Mouse (Mus musculus): Measurements from ENCODE around the gene Acot7. TPM values are rescaled to one million over a fixed set of nuclear protein-coding genes. Genes with fewer than 3 reads are reported as not detected.
A peak's percentile ranks its signal among the peaks of the same experiment; 100 is the strongest.

Acot7 gene
- polyA plus RNA-seq, 2 experiments, result 47.3 to 50.3 TPM

GRCm38 (mm10) chr4:152192569-152192968, 14.6 kb downstream of the Acot7 start:
- WGBS, result 55% methylated on average over 4 of the region's 4 CpGs
- ATAC-seq (ENCODE audit: low FRiP score, low read depth) (no peak), DNase-seq (ENCODE audit: low spot score) (no peak)
- no peak for TF ChIP-seq POLR2A (IDR thresholded peaks at IDR 0.05; ENCODE audit: borderline replicate concordance, extremely low read depth, insufficient read depth, insufficient read length)
- Histone ChIP-seq H3K9ac (ENCODE audit: low read depth, low read length, severe bottlenecking) (no peak overlapping the region), H3K36me3 (ENCODE audit: control insufficient read depth, insufficient read depth, low read length) (no peaks in the 10 kb centered on the region), H3K4me2 (replicated peaks; ENCODE audit: low read depth, low read length, severe bottlenecking) (no peak overlapping the region), H3K27me3 (ENCODE audit: control insufficient read depth, insufficient read depth, low read length) (no peaks in the 10 kb centered on the region), H3K27ac (replicated peaks; ENCODE audit: low read depth, low read length) (peak overlapping the region; percentile 28; the same call in 1 of the 2 replicates), H3K4me3 (replicated peaks; ENCODE audit: low read length) (no peak overlapping the region), H3K9me3 (ENCODE audit: control insufficient read depth, low read length) (no peaks in the 10 kb centered on the region), H3K4me1 (ENCODE audit: control insufficient read depth, insufficient read depth, low read length) (peaks cover 8% of the 10 kb centered on the region; the same call in 1 of the 2 replicates)

- WGBS, result 87% methylated on average over 3 of the region's 3 CpGs
- Histone ChIP-seq H3K4me3 (replicated peaks; ENCODE audit: low read length) (no peak overlapping the region), H3K36me3 (ENCODE audit: control insufficient read depth, insufficient read depth, low read length) (no peaks in the 10 kb centered on the region), H3K9ac (ENCODE audit: low read depth, low read length, severe bottlenecking) (no peak overlapping the region), H3K4me2 (replicated peaks; ENCODE audit: low read depth, low read length, severe bottlenecking) (no peak overlapping the region), H3K27ac (replicated peaks; ENCODE audit: low read depth, low read length) (no peak overlapping the region), H3K9me3 (ENCODE audit: control insufficient read depth, low read length) (no peaks in the 10 kb centered on the region), H3K4me1 (ENCODE audit: control insufficient read depth, insufficient read depth, low read length) (peaks cover 8% of the 10 kb centered on the region; the same call in 1 of the 2 replicates), H3K27me3 (ENCODE audit: control insufficient read depth, insufficient read depth, low read length) (no peaks in the 10 kb centered on the region)
- DNase-seq (ENCODE audit: low spot score), result no peak
- no peak for TF ChIP-seq POLR2A (IDR thresholded peaks at IDR 0.05; ENCODE audit: borderline replicate concordance, extremely low read depth, insufficient read depth, insufficient read length)
- ATAC-seq (ENCODE audit: low FRiP score, low read depth), result no peak
These were observed 16.7 kb downstream of the Acot7 start for GRCm38 (mm10) chr4:152194476-152195175.

- H3K4me1 ChIP-seq (ENCODE audit: control insufficient read depth, insufficient read depth, low read length), result peaks cover 10% of the 10 kb centered on the region; the same call in 1 of the 2 replicates
- no peak overlapping the region for H3K27ac ChIP-seq (replicated peaks; ENCODE audit: low read depth, low read length)
- 93% methylated on average over 8 of the region's 9 CpGs for WGBS
- no peaks in the 10 kb centered on the region for H3K9me3 ChIP-seq (ENCODE audit: control insufficient read depth, low read length)
- ATAC-seq (ENCODE audit: low FRiP score, low read depth) (no peak), DNase-seq (ENCODE audit: low spot score) (no peak)
- no peak for TF ChIP-seq POLR2A (IDR thresholded peaks at IDR 0.05; ENCODE audit: borderline replicate concordance, extremely low read depth, insufficient read depth, insufficient read length)
- no peak overlapping the region for H3K9ac ChIP-seq (ENCODE audit: low read depth, low read length, severe bottlenecking)
- no peak overlapping the region for H3K4me3 ChIP-seq (replicated peaks; ENCODE audit: low read length)
- H3K27me3 ChIP-seq (ENCODE audit: control insufficient read depth, insufficient read depth, low read length), result no peaks in the 10 kb centered on the region
- no peaks in the 10 kb centered on the region for H3K36me3 ChIP-seq (ENCODE audit: control insufficient read depth, insufficient read depth, low read length)
- H3K4me2 ChIP-seq (replicated peaks; ENCODE audit: low read depth, low read length, severe bottlenecking), result no peak overlapping the region
These were observed 18.3 kb downstream of the Acot7 start for GRCm38 (mm10) chr4:152196276-152196675.

GRCm38 (mm10) chr4:152197545-152197944, 19.6 kb downstream of the Acot7 start:
- DNase-seq (ENCODE audit: low spot score) (no peak), ATAC-seq (ENCODE audit: low FRiP score, low read depth) (no peak)
- TF ChIP-seq POLR2A (IDR thresholded peaks at IDR 0.05; ENCODE audit: borderline replicate concordance, extremely low read depth, insufficient read depth, insufficient read length), result no peak
- no peak overlapping the region for H3K4me3 ChIP-seq (replicated peaks; ENCODE audit: low read length)
- no peaks in the 10 kb centered on the region for H3K9me3 ChIP-seq (ENCODE audit: control insufficient read depth, low read length)
- no peak overlapping the region for H3K4me2 ChIP-seq (replicated peaks; ENCODE audit: low read depth, low read length, severe bottlenecking)
- peaks cover 14% of the 10 kb centered on the region; the same call in 1 of the 2 replicates for H3K4me1 ChIP-seq (ENCODE audit: control insufficient read depth, insufficient read depth, low read length)
- no peaks in the 10 kb centered on the region for H3K27me3 ChIP-seq (ENCODE audit: control insufficient read depth, insufficient read depth, low read length)
- H3K36me3 ChIP-seq (ENCODE audit: control insufficient read depth, insufficient read depth, low read length), result no peaks in the 10 kb centered on the region
- 81% methylated on average over 5 of the region's 5 CpGs for WGBS
- no peak overlapping the region for H3K27ac ChIP-seq (replicated peaks; ENCODE audit: low read depth, low read length)
- no peak overlapping the region for H3K9ac ChIP-seq (ENCODE audit: low read depth, low read length, severe bottlenecking)

GRCm38 (mm10) chr4:152199617-152200016, 21.7 kb downstream of the Acot7 start:
- Histone ChIP-seq H3K36me3 (ENCODE audit: control insufficient read depth, insufficient read depth, low read length) (no peaks in the 10 kb centered on the region), H3K9me3 (ENCODE audit: control insufficient read depth, low read length) (no peaks in the 10 kb centered on the region), H3K4me1 (ENCODE audit: control insufficient read depth, insufficient read depth, low read length) (0 out of 2 replicates have a peak, but pooled peaks cover 7% of the 10 kb centered on the region), H3K4me2 (replicated peaks; ENCODE audit: low read depth, low read length, severe bottlenecking) (no peak overlapping the region), H3K27ac (replicated peaks; ENCODE audit: low read depth, low read length) (no peak overlapping the region), H3K4me3 (replicated peaks; ENCODE audit: low read length) (no peak overlapping the region), H3K9ac (ENCODE audit: low read depth, low read length, severe bottlenecking) (no peak overlapping the region), H3K27me3 (ENCODE audit: control insufficient read depth, insufficient read depth, low read length) (no peaks in the 10 kb centered on the region)
- no peak for TF ChIP-seq POLR2A (IDR thresholded peaks at IDR 0.05; ENCODE audit: borderline replicate concordance, extremely low read depth, insufficient read depth, insufficient read length)
- no peak for DNase-seq (ENCODE audit: low spot score)
- no peak for ATAC-seq (ENCODE audit: low FRiP score, low read depth)
- WGBS, result 44% methylated on average over 1 of the region's 1 CpGs
